Mouse (Mus musculus) brain, embryonic 14.5 days (tissue): ENCODE results near the gene Zdhhc4.

ENCODE experiments used
- CTCF ChIP-seq: fragments of 200-500 bp; IDR thresholded peaks from 2 replicates; pipeline ENCODE4 v1.5.1; 2012; ENCODE audit warnings: inconsistent platforms, mild to moderate bottlenecking, moderate library complexity, borderline replicate concordance; ENCODE audit not compliant: insufficient read depth, insufficient read length; ENCODE audit errors: extremely low read depth
- POLR2A ChIP-seq: fragments of 200-500 bp; IDR thresholded peaks from 2 replicates; pipeline ENCODE4 v1.6.1; 2012; ENCODE audit warnings: mild to moderate bottlenecking, inconsistent platforms, borderline replicate concordance; ENCODE audit not compliant: poor library complexity, insufficient read depth, insufficient read length, severe bottlenecking; ENCODE audit errors: extremely low read depth

DNA sequence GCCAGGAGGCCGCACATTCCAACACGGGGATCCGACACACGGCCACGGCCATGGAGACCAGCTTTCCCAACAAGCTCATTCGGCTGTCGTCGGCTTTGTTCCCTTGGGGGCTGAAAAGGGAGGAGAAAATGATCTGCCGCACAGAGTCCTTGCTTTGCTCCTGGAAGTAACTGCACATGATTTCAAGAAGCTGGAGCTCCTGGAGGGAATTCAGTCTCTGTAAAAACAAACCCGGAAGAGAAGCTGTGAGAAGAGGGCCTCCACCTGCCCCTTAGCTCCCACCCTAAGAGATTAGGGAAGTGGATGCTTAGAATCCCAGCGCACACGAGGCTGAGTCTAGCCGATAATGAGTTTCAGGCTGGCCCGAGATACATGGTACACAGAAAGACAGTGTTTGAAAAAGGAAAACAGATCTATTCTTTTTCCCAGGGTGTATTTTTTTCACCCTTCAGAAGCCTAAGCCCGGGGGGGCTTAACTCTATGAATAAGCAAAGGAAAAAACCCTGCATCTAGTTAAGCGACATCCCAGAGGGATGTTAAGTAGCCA, 14.8 kb downstream of the Zdhhc4 start:
- TF ChIP-seq POLR2A: no peak
- no peak for TF ChIP-seq CTCF
